Mouse (Mus musculus) CH12.LX (cell line): ENCODE results near the gene Gm21976. TPM values are rescaled to one million over a fixed set of nuclear protein-coding genes. Genes with fewer than 3 reads are reported as not detected.

Experiments
- DNase-seq: peaks from one replicate; pipeline ENCODE4 v3.0.0-alpha.2; 2013; ENCODE audit errors: extremely low read depth
- H3K27ac ChIP-seq: 2 replicates; pipeline ENCODE4 v1.5.1; 2012; ENCODE audit warnings: low read depth, mild to moderate bottlenecking, control low read depth, moderate library complexity; ENCODE audit not compliant: insufficient read depth
- H3K27me3 ChIP-seq: replicated peaks from 2 replicates; pipeline ENCODE3; 2012; ENCODE audit warnings: inconsistent platforms
- H3K36me3 ChIP-seq, 2 experiments: replicated peaks in 1 of 2; 2 replicates each; pipeline versions ENCODE3 to v1.6.1; 2012; ENCODE audit warnings: inconsistent platforms in 1 of 2, low read length in 1 of 2, mild to moderate bottlenecking in 1 of 2, mixed read lengths in 1 of 2, moderate library complexity in 1 of 2; ENCODE audit not compliant: control insufficient read depth in 1 of 2, insufficient read depth in 1 of 2
- H3K4me1 ChIP-seq, 2 experiments: 2 replicates each; pipeline ENCODE4 v1.6.1; 2012; ENCODE audit warnings: inconsistent platforms in 1 of 2, moderate library complexity in 1 of 2; ENCODE audit not compliant: insufficient read depth in 2 of 2, control insufficient read depth in 1 of 2
- H3K4me2 ChIP-seq: 2 replicates; pipeline ENCODE4 v1.6.1; 2012; ENCODE audit warnings: low read depth, mild to moderate bottlenecking, control low read depth; ENCODE audit not compliant: poor library complexity, insufficient read depth, severe bottlenecking
- H3K4me3 ChIP-seq, 3 experiments: fragments of 150-350 bp in 1 of 3; sonication (generic) in 1 of 3; replicated peaks in 1 of 3; 2 replicates each; pipeline versions ENCODE3 to v1.5.1; 2011 to 2012; ENCODE audit warnings: low read depth in 2 of 3, low read length in 2 of 3, mild to moderate bottlenecking in 2 of 3, moderate library complexity in 2 of 3, control low read depth in 1 of 3, improper control_type of control experiment in 1 of 3, inconsistent platforms in 1 of 3, mixed read lengths in 1 of 3; ENCODE audit not compliant: poor library complexity in 1 of 3
- H3K79me2 ChIP-seq: replicated peaks from 2 replicates; pipeline ENCODE4 v1.6.1; 2012; ENCODE audit warnings: mild to moderate bottlenecking, moderate library complexity; ENCODE audit not compliant: control insufficient read depth, poor library complexity, insufficient read depth, severe bottlenecking; ENCODE audit errors: extremely low read depth
- H3K9ac ChIP-seq: 2 replicates; pipeline ENCODE4 v1.6.1; 2012; ENCODE audit warnings: low read depth, mild to moderate bottlenecking, control low read depth, moderate library complexity; ENCODE audit not compliant: insufficient read depth
- H3K9me3 ChIP-seq: replicated peaks from 2 replicates; pipeline ENCODE3; 2012; ENCODE audit warnings: low read length, inconsistent platforms, mixed read lengths
- BHLHE40 ChIP-seq: IDR thresholded peaks from 2 replicates; pipeline ENCODE4 v1.6.1; 2011; ENCODE audit warnings: mild to moderate bottlenecking, low read depth, low read length, improper control_type of control experiment
- CHD1 ChIP-seq: IDR thresholded peaks from 2 replicates; pipeline ENCODE4 v1.6.1; 2012; ENCODE audit warnings: low read depth, low read length, improper control_type of control experiment, inconsistent platforms
- CHD2 ChIP-seq: IDR thresholded peaks from 2 replicates; pipeline ENCODE4 v1.6.1; 2011; ENCODE audit warnings: low read length, improper control_type of control experiment
- CTCF ChIP-seq, 2 experiments: IDR thresholded peaks in 1 of 2; conservative IDR thresholded peaks in 1 of 2; 2 replicates each; pipeline ENCODE4 v1.5.1; 2011 to 2012; ENCODE audit warnings: low read depth in 2 of 2, low read length in 2 of 2, improper control_type of control experiment in 1 of 2, inconsistent platforms in 1 of 2, mild to moderate bottlenecking in 1 of 2, moderate library complexity in 1 of 2
- ELF1 ChIP-seq: IDR thresholded peaks from 2 replicates; pipeline ENCODE4 v1.6.1; 2014; ENCODE audit warnings: low read depth, mild to moderate bottlenecking, inconsistent platforms, low read length, improper control_type of control experiment
- GABPA ChIP-seq: IDR thresholded peaks from 2 replicates; pipeline ENCODE4 v1.6.1; 2012; ENCODE audit warnings: low read depth, low read length, improper control_type of control experiment, inconsistent platforms; ENCODE audit not compliant: insufficient replicate concordance
- IRF4 ChIP-seq: IDR thresholded peaks from 2 replicates; pipeline ENCODE4 v1.6.1; 2014; ENCODE audit warnings: low read depth, mild to moderate bottlenecking, inconsistent platforms, low read length, improper control_type of control experiment
- JUN ChIP-seq: IDR thresholded peaks from 2 replicates; pipeline ENCODE4 v1.6.1; 2011; ENCODE audit warnings: low read depth, mild to moderate bottlenecking, low read length, improper control_type of control experiment, moderate library complexity; ENCODE audit not compliant: insufficient read depth
- MAFK ChIP-seq: IDR thresholded peaks from 2 replicates; pipeline ENCODE4 v1.6.1; 2011; ENCODE audit warnings: low read length, improper control_type of control experiment; ENCODE audit not compliant: insufficient replicate concordance
- MAX ChIP-seq: IDR thresholded peaks from 2 replicates; pipeline ENCODE4 v1.6.1; 2011; ENCODE audit warnings: low read length, improper control_type of control experiment
- MAZ ChIP-seq: IDR thresholded peaks from 2 replicates; pipeline ENCODE4 v1.6.1; 2012; ENCODE audit warnings: low read depth, mild to moderate bottlenecking, inconsistent platforms, low read length, improper control_type of control experiment, moderate library complexity
- MEF2A ChIP-seq: IDR thresholded peaks from 2 replicates; pipeline ENCODE4 v1.6.1; 2014; ENCODE audit warnings: low read depth, mild to moderate bottlenecking, inconsistent platforms, low read length, improper control_type of control experiment, borderline replicate concordance
- MXI1 ChIP-seq: IDR thresholded peaks from 2 replicates; pipeline ENCODE4 v1.6.1; 2011; ENCODE audit warnings: mild to moderate bottlenecking, low read depth, low read length, improper control_type of control experiment
- MYC ChIP-seq: IDR thresholded peaks from 2 replicates; pipeline ENCODE4 v1.6.1; 2011; ENCODE audit warnings: low read depth, mild to moderate bottlenecking, improper control_type of control experiment, low read length
- NELFE ChIP-seq: IDR thresholded peaks from 2 replicates; pipeline ENCODE4 v1.6.1; 2011; ENCODE audit warnings: low read depth, low read length, improper control_type of control experiment
- PAX5 ChIP-seq: IDR thresholded peaks from 2 replicates; pipeline ENCODE4 v1.6.1; 2012; ENCODE audit warnings: low read length, inconsistent platforms, mixed read lengths
- POLR2A ChIP-seq: IDR thresholded peaks from 2 replicates; pipeline ENCODE4 v1.6.1; 2011; ENCODE audit warnings: low read depth, mild to moderate bottlenecking, improper control_type of control experiment, low read length
- RCOR1 ChIP-seq: conservative IDR thresholded peaks from 2 replicates; pipeline ENCODE4 v1.6.1; 2012; ENCODE audit warnings: low read depth, mild to moderate bottlenecking, inconsistent platforms, low read length, improper control_type of control experiment
- SMC3 ChIP-seq: IDR thresholded peaks from 2 replicates; pipeline ENCODE4 v1.6.1; 2011; ENCODE audit warnings: low read depth, low read length, improper control_type of control experiment
- TCF12 ChIP-seq: IDR thresholded peaks from 2 replicates; pipeline ENCODE4 v1.6.1; 2014; ENCODE audit warnings: low read depth, mild to moderate bottlenecking, inconsistent platforms, low read length, improper control_type of control experiment
- UBTF ChIP-seq: IDR thresholded peaks from 2 replicates; pipeline ENCODE4 v1.6.1; 2012; ENCODE audit warnings: low read depth, mild to moderate bottlenecking, inconsistent platforms, low read length, improper control_type of control experiment, moderate library complexity
- USF2 ChIP-seq: conservative IDR thresholded peaks from 2 replicates; pipeline ENCODE4 v1.6.1; 2011; ENCODE audit warnings: low read depth, low read length, improper control_type of control experiment
- ZC3H11A ChIP-seq: IDR thresholded peaks from 2 replicates; pipeline ENCODE4 v1.6.1; 2012; ENCODE audit warnings: low read depth, mild to moderate bottlenecking, inconsistent platforms, low read length, improper control_type of control experiment
- dilution Hi-C: fragments of 300-500 bp; cut with MboI; formaldehyde crosslinking; loops from 2 replicates; pipeline ENCODE4 v1.14.3; 2020; ENCODE audit warnings: low sequenced_read_pairs; ENCODE audit not compliant: extremely low pct_unique_long_range_greater_than_20kb, extremely low pct_ligation_motif_present
- in situ Hi-C: fragments of 300-500 bp; cut with MboI; formaldehyde crosslinking; loops from 3 replicates; pipeline ENCODE4 v1.14.3; 2019; ENCODE audit warnings: low sequenced_read_pairs, low pct_ligation_motif_present, low pct_unique_long_range_greater_than_20kb, mixed read lengths
- polyA plus RNA-seq: library from polyadenylated mRNA; unstranded; fragments of >175 nt; gene quantifications from 2 replicates; pipeline ENCODE4 v1.2.1, GENCODE M21; 2012; ENCODE audit warnings: low read depth; ENCODE audit not compliant: insufficient read length
- total RNA-seq, 2 experiments: library from RNA; depleted of rRNA; stranded (reverse); fragments of 300-350 nt in 1 of 2; fragments of >200 nt in 1 of 2; gene quantifications; 2 replicates each; pipeline ENCODE4 v1.2.3; 2012 to 2014

Gene Gm21976
- total and polyA plus RNA-seq, 3 experiments = not detected

DNA sequence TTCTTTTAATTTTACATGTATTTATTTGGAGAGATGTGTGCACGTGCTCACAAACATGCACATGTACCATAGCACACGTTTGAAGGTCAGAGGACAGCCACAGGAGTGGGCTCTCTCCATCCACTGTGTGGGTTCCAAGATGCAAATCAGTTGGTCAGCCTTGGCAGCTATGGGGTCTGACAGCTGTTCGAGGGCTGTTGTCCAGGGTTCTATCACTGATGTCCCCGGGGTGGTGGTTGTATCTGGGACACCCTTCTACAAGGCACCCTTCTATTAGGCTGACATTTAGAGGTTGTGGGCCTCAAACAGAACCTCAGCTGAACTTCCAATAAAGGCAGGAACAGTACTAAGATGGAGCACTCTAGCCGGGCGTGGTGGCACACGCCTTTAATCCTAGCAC is 3.4 kb upstream of the Gm21976 start:
- in situ Hi-C loops (no loop called here), dilution Hi-C loops (no loop called here)
- Histone ChIP-seq H3K27me3 (no peaks in the 10 kb centered on the region), H3K79me2 (no peaks in the 10 kb centered on the region), H3K4me1 (peaks cover 20% of the 10 kb centered on the region in 2 experiments), H3K4me2 (no peak overlapping the region), H3K9me3 (no peaks in the 10 kb centered on the region), H3K36me3 (peaks cover 24 to 48% of the 10 kb centered on the region in 2 experiments), H3K27ac (no peak overlapping the region)
- no peak for DNase-seq
- TF ChIP-seq CHD2 (no peak), BHLHE40 (peak; percentile 77), ELF1 (no peak)
- TF ChIP-seq, all 38 proteins: peak for 1
- no peak overlapping the region for H3K9ac ChIP-seq
- H3K4me3 ChIP-seq = no peak overlapping the region

DNA sequence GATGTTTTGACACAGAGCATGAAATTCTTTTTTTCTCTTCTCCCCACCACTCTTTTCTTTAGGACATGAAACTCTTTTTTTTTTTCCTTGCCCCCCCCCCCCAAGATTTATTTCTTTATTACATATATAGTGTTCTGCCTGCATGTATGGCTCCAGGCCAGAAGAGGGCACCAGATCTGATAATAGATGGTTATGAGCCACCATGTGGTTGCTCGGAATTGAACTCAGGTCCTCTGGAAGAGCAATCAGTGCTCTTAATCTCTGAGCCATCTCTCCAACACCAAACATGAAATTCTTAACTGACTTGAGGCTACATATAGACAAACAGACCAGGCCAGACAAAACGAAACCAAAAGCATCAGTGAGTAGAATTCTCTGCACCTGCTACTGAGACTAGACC is 2.2 kb upstream of the Gm21976 start:
- Histone ChIP-seq H3K9ac (no peak overlapping the region), H3K79me2 (no peaks in the 10 kb centered on the region)
- no peak for TF ChIP-seq ZC3H11A
- TF ChIP-seq ELF1 = no peak
- no peak for TF ChIP-seq NELFE
- no peak for TF ChIP-seq MEF2A
- no peak for TF ChIP-seq MXI1
- no peak for TF ChIP-seq IRF4
- TF ChIP-seq CTCF (conservative IDR thresholded peaks at IDR 0.05 in 1 of 2, IDR thresholded peaks at IDR 0.05 in 1 of 2; ENCODE audit: low read depth in 2 of 2, low read length in 2 of 2) = peak in 1 of 2 experiments; percentile 67; a peak in 2 of 4 replicates
- peak; percentile 54; the same call in 1 of the 2 replicates for TF ChIP-seq MYC
- no peak for TF ChIP-seq BHLHE40
- TF ChIP-seq MAZ = no peak
- TF ChIP-seq MAX = no peak
- no peak for TF ChIP-seq CHD1
- TF ChIP-seq JUN = no peak
- TF ChIP-seq MAFK = no peak
- no peak for TF ChIP-seq RCOR1
- no peak for TF ChIP-seq USF2
- TF ChIP-seq CHD2 = no peak
- no peak for TF ChIP-seq POLR2A
- TF ChIP-seq SMC3 = peak; percentile 29
- no peak for TF ChIP-seq PAX5
- TF ChIP-seq UBTF = no peak
- TF ChIP-seq GABPA = no peak
- TF ChIP-seq TCF12 = no peak
- TF ChIP-seq, all 38 proteins: peak for 3
- in situ Hi-C loops (no loop called here), dilution Hi-C loops (no loop called here)
- no peak overlapping the region for H3K4me3 ChIP-seq
- H3K36me3 ChIP-seq = peaks cover 14 to 37% of the 10 kb centered on the region in 2 experiments
- peak overlapping the region; percentile 6; the same call in 1 of the 2 replicates for H3K4me2 ChIP-seq
- DNase-seq = no peak
- H3K9me3 ChIP-seq = no peaks in the 10 kb centered on the region
- H3K27ac ChIP-seq = no peak overlapping the region
- H3K4me1 ChIP-seq = peaks cover 20 to 21% of the 10 kb centered on the region in 2 experiments
- H3K27me3 ChIP-seq = no peaks in the 10 kb centered on the region
